Mouse (Mus musculus) midbrain, postnatal 0 days (tissue): ENCODE measurements around the gene Mfap3l. TPM values are rescaled to one million over a fixed set of nuclear protein-coding genes. Genes with fewer than 3 reads are reported as not detected.
A peak's percentile ranks its signal among the peaks of the same experiment; 100 is the strongest.

ENCODE experiments used
- ATAC-seq: fragments of 200-750 bp; cut with Nextera tagmentation; 2 replicates; pipeline ENCODE4 v1.8.0; 2017; ENCODE audit warnings: moderate number of reproducible peaks, mild to moderate bottlenecking, moderate TSS enrichment, moderate library complexity; ENCODE audit not compliant: low FRiP score
- DNase-seq: peaks from one replicate; pipeline ENCODE4 v3.0.0-alpha.2; 2015; ENCODE audit warnings: low spot score
- H3K27ac ChIP-seq: fragments of 300-500 bp; sonication (generic); 2 replicates; pipeline ENCODE4 v1.5.1; 2014; ENCODE audit warnings: low read depth, mild to moderate bottlenecking, low read length, mixed read lengths
- H3K27me3 ChIP-seq: fragments of 300-500 bp; sonication (generic); 2 replicates; pipeline ENCODE4 v1.6.1; 2014; ENCODE audit warnings: low read length, control low read depth, mixed read lengths; ENCODE audit not compliant: insufficient read depth
- H3K36me3 ChIP-seq: fragments of 300-500 bp; sonication (generic); 2 replicates; pipeline ENCODE4 v1.6.1; 2014; ENCODE audit warnings: low read length, control low read depth, mixed read lengths; ENCODE audit not compliant: insufficient read depth
- H3K4me1 ChIP-seq: fragments of 300-500 bp; sonication (generic); 2 replicates; pipeline ENCODE4 v1.6.1; 2014; ENCODE audit warnings: mild to moderate bottlenecking, control low read depth, antibody characterized with exemption, low read length, mixed read lengths; ENCODE audit not compliant: insufficient read depth
- H3K4me2 ChIP-seq: fragments of 300-500 bp; sonication (generic); 2 replicates; pipeline ENCODE4 v1.6.1; 2014; ENCODE audit warnings: low read depth, mild to moderate bottlenecking, low read length, mixed read lengths; ENCODE audit not compliant: poor library complexity, severe bottlenecking
- H3K4me3 ChIP-seq: fragments of 300-500 bp; sonication (generic); 2 replicates; pipeline ENCODE4 v1.5.1; 2014; ENCODE audit warnings: low read depth, mild to moderate bottlenecking, low read length, moderate library complexity
- H3K9ac ChIP-seq: fragments of 300-500 bp; sonication (generic); replicated peaks from 2 replicates; pipeline ENCODE4 v1.6.1; 2014; ENCODE audit warnings: mild to moderate bottlenecking, low read length, moderate library complexity, mixed read lengths; ENCODE audit not compliant: poor library complexity, severe bottlenecking
- H3K9me3 ChIP-seq: fragments of 300-500 bp; sonication (generic); 2 replicates; pipeline ENCODE4 v1.6.1; 2016; ENCODE audit warnings: low read length, control low read depth
- CTCF ChIP-seq: IDR thresholded peaks from 2 replicates; pipeline ENCODE4 v1.5.1; 2016; ENCODE audit warnings: antibody characterized with exemption, mild to moderate bottlenecking
- WGBS: fragments of 180-500 bp; shearing (Covaris S2); extraction: QIAGEN DNeasy Blood & Tissue Kit; methylation state at CpG from one replicate; pipeline ENCODE4 v1.1.7; 2014; 5-methylcytosine and 5-hydroxymethylcytosine counted together
- polyA plus RNA-seq: library from polyadenylated mRNA; unstranded; fragments of >200 nt; fragmentation: Nextera tagmentation; extraction: Ambion mirVana; gene quantifications from 2 replicates; pipeline ENCODE4 v1.2.1, GENCODE M21; 2015
- total RNA-seq: library from RNA; depleted of rRNA; stranded (reverse); fragments of >200 nt; gene quantifications from 2 replicates; pipeline ENCODE4 v1.2.3, GENCODE M21; 2014

Mfap3l gene
- total and polyA plus RNA-seq, 2 experiments from 2014 or later, result 3.0 to 16.4 TPM

GRCm38 (mm10) chr8:60666852-60667251 lies 34.2 kb downstream of the Mfap3l start:
- peak; percentile 49 for DNase-seq
- 66% methylated on average over 3 of the region's 3 CpGs for WGBS

GRCm38 (mm10) chr8:60678590-60678989 lies 46.0 kb downstream of the Mfap3l start:
- Histone ChIP-seq H3K27ac (no peak overlapping the region), H3K4me3 (no peak overlapping the region), H3K4me2 (no peak overlapping the region), H3K9ac (no peak overlapping the region), H3K4me1 (no peaks in the 10 kb centered on the region), H3K36me3 (no peaks in the 10 kb centered on the region), H3K9me3 (no peaks in the 10 kb centered on the region), H3K27me3 (no peaks in the 10 kb centered on the region)
- DNase-seq (no peak), ATAC-seq (no peak)
- 91% methylated on average over 6 of the region's 6 CpGs for WGBS
- TF ChIP-seq CTCF, result no peak

More at GRCm38 (mm10) chr8:60666852-60667251, 34.2 kb downstream of the Mfap3l start:
- H3K4me3 ChIP-seq, result no peak overlapping the region
- H3K36me3 ChIP-seq, result no peaks in the 10 kb centered on the region; the same call in 1 of the 2 replicates
- H3K27me3 ChIP-seq, result no peaks in the 10 kb centered on the region
- H3K4me2 ChIP-seq, result no peak overlapping the region
- no peak overlapping the region for H3K27ac ChIP-seq
- H3K4me1 ChIP-seq, result no peaks in the 10 kb centered on the region
- ATAC-seq, result no peak
- no peaks in the 10 kb centered on the region for H3K9me3 ChIP-seq
- no peak overlapping the region for H3K9ac ChIP-seq
- TF ChIP-seq CTCF, result no peak

- DNase-seq (no peak), ATAC-seq (no peak)
- Histone ChIP-seq H3K4me3 (no peak overlapping the region), H3K4me1 (no peaks in the 10 kb centered on the region), H3K27me3 (no peaks in the 10 kb centered on the region), H3K9ac (no peak overlapping the region), H3K9me3 (no peaks in the 10 kb centered on the region), H3K36me3 (no peaks in the 10 kb centered on the region), H3K27ac (no peak overlapping the region), H3K4me2 (no peak overlapping the region)
- no peak for TF ChIP-seq CTCF
- 97% methylated on average over 4 of the region's 4 CpGs for WGBS
These were observed 49.2 kb downstream of the Mfap3l start for GRCm38 (mm10) chr8:60681811-60682210.

- TF ChIP-seq CTCF, result no peak
- Histone ChIP-seq H3K27me3 (no peaks in the 10 kb centered on the region), H3K9me3 (no peaks in the 10 kb centered on the region), H3K36me3 (no peaks in the 10 kb centered on the region), H3K4me3 (no peak overlapping the region), H3K9ac (no peak overlapping the region), H3K4me1 (no peaks in the 10 kb centered on the region), H3K4me2 (no peak overlapping the region), H3K27ac (no peak overlapping the region)
- DNase-seq, result no peak
- 95% methylated on average over 2 of the region's 2 CpGs for WGBS
- no peak for ATAC-seq
These were observed 49.7 kb downstream of the Mfap3l start for GRCm38 (mm10) chr8:60682340-60682739.

GRCm38 (mm10) chr8:60711516-60712086 lies 79.0 kb downstream of the Mfap3l start:
- ATAC-seq (peak; percentile 60; the same call in 1 of the 2 replicates), DNase-seq (peak; percentile 6)
- WGBS, result 39% methylated on average over 8 of the region's 8 CpGs

GRCm38 (mm10) chr8:60714724-60715123 lies 82.1 kb downstream of the Mfap3l start:
- Histone ChIP-seq H3K4me2 (no peak overlapping the region), H3K27me3 (no peaks in the 10 kb centered on the region), H3K4me3 (no peak overlapping the region), H3K9ac (no peak overlapping the region), H3K4me1 (no peaks in the 10 kb centered on the region), H3K36me3 (no peaks in the 10 kb centered on the region), H3K27ac (no peak overlapping the region), H3K9me3 (no peaks in the 10 kb centered on the region)
- 70% methylated on average over 1 of the region's 3 CpGs for WGBS
- DNase-seq (no peak), ATAC-seq (no peak)
- no peak for TF ChIP-seq CTCF

More at GRCm38 (mm10) chr8:60711516-60712086, 79.0 kb downstream of the Mfap3l start:
- H3K9me3 ChIP-seq, result no peaks in the 10 kb centered on the region
- no peak overlapping the region for H3K27ac ChIP-seq
- no peaks in the 10 kb centered on the region for H3K4me1 ChIP-seq
- H3K4me3 ChIP-seq, result no peak overlapping the region
- no peaks in the 10 kb centered on the region for H3K27me3 ChIP-seq
- H3K9ac ChIP-seq, result no peak overlapping the region
- no peak overlapping the region for H3K4me2 ChIP-seq
- H3K36me3 ChIP-seq, result no peaks in the 10 kb centered on the region
- no peak for TF ChIP-seq CTCF
